Comparison of ENCODE assay signal across 18 mouse cellular contexts in genomic region chr7:99836781-99837180, GRCm38 (mm10). TPM values are rescaled to one million over a fixed set of nuclear protein-coding genes. Genes with fewer than 3 reads are reported as not detected.
DNase-seq lines count a peak whose midpoint lies in the region; ATAC-seq and TF ChIP-seq lines count a peak whose summit lies in the region.
"Had no signal": no experiment of that assay in that cellular context is flagged by ENCODE, and none has a peak within 500 bp of the region (broad histone marks: within the 10 kb centered on the region; RNA-seq: fewer than 3 reads in every experiment).

No protein-coding gene starts in this region.

- H3K4me3 ChIP-seq in heart, embryonic 15.5 days = no peak overlapping the region
- no peak overlapping the region for H3K4me3 ChIP-seq in limb, embryonic 14.5 days (replicated peaks; ENCODE audit: low read length)
- no peak overlapping the region for H3K4me3 ChIP-seq in cerebellum, adult 2 months (replicated peaks; ENCODE audit: insufficient read depth, low read depth, low read length)
- H3K4me3 ChIP-seq: embryonic facial prominence, embryonic 13.5 days; heart, embryonic 10.5 days; hindbrain, embryonic 13.5 days; midbrain, embryonic 12.5 days had no signal

- H3K36me3 ChIP-seq in heart, embryonic 15.5 days = peaks cover 20% of the 10 kb centered on the region
- H3K36me3 ChIP-seq in limb, embryonic 14.5 days (ENCODE audit: control insufficient read depth, insufficient read depth, low read length) = peaks cover 48% of the 10 kb centered on the region

- H3K27me3 ChIP-seq in heart, embryonic 15.5 days = no peaks in the 10 kb centered on the region
- no peaks in the 10 kb centered on the region for H3K27me3 ChIP-seq in limb, embryonic 14.5 days (ENCODE audit: control insufficient read depth, insufficient read depth, low read length)
- H3K27me3 ChIP-seq in cerebellum, adult 2 months (ENCODE audit: control insufficient read depth, insufficient read depth, low read length) = no peaks in the 10 kb centered on the region
- H3K27me3 ChIP-seq: embryonic facial prominence, embryonic 13.5 days; hindbrain, embryonic 13.5 days; midbrain, embryonic 12.5 days had no signal

- ATAC-seq in heart, embryonic 15.5 days (replicated peaks; ENCODE audit: insufficient number of reproducible peaks, insufficient read depth, low FRiP score, low read depth) = peak; percentile 70; the same call in 1 of the 2 replicates
- peak; percentile 69 for ATAC-seq in limb, embryonic 14.5 days (ENCODE audit: low FRiP score, low read depth)

- no peak for DNase-seq in heart, adult 9 months (ENCODE audit: low spot score in 2 of 2)
- peak; percentile 24 for DNase-seq in brain, embryonic 14.5 days (ENCODE audit: low read depth)
- peak; percentile 74 for DNase-seq in limb, embryonic 14.5 days (ENCODE audit: low spot score)
- DNase-seq in lung, postnatal 25 days (ENCODE audit: low spot score) = peak; percentile 8
- DNase-seq in kidney, adult 8-10 months = no peak
- no peak for DNase-seq in cerebellum, adult 2 months
- DNase-seq in gastrocnemius, adult 18-20 months (ENCODE audit: low spot score) = no peak
- DNase-seq: adrenal gland, postnatal 25 days; cerebellum, adult 8-10 months; gastrocnemius, postnatal 14 days had no signal

- no peak for TF ChIP-seq CTCF in brain, embryonic 14.5 days (IDR thresholded peaks at IDR 0.05; ENCODE audit: borderline replicate concordance, extremely low read depth, insufficient read depth, insufficient read length)
- TF ChIP-seq CTCF in cerebellum, adult 2 months (IDR thresholded peaks at IDR 0.05; ENCODE audit: borderline replicate concordance, insufficient read depth, low read depth, low read length) = no peak

- peak overlapping the region; percentile 47; the same call in 1 of the 2 replicates for H3K27ac ChIP-seq in heart, embryonic 15.5 days
- no peak overlapping the region; the same call in 1 of the 2 replicates for H3K27ac ChIP-seq in limb, embryonic 14.5 days (replicated peaks; ENCODE audit: low read depth, low read length)
- no peak overlapping the region for H3K27ac ChIP-seq in cerebellum, adult 2 months (ENCODE audit: insufficient read depth, low read length)
- H3K27ac ChIP-seq: embryonic facial prominence, embryonic 13.5 days; heart, embryonic 10.5 days; hindbrain, embryonic 13.5 days; kidney, postnatal 0 days; macrophage; midbrain, embryonic 12.5 days had no signal

- WGBS in heart, embryonic 15.5 days = 25% methylated on average over 4 of the region's 4 CpGs
- WGBS in limb, embryonic 14.5 days = 30% methylated on average over 4 of the region's 4 CpGs
- 54% methylated on average over 4 of the region's 4 CpGs for WGBS in cerebellum, adult 2 months

- H3K4me1 ChIP-seq in heart, embryonic 15.5 days (replicated peaks) = peaks cover 16% of the 10 kb centered on the region
- peaks cover 19% of the 10 kb centered on the region for H3K4me1 ChIP-seq in limb, embryonic 14.5 days (ENCODE audit: control insufficient read depth, insufficient read depth, low read length)
- peaks cover 5% of the 10 kb centered on the region for H3K4me1 ChIP-seq in cerebellum, adult 2 months (ENCODE audit: control insufficient read depth, insufficient read depth, low read length)
- H3K4me1 ChIP-seq: hindbrain, embryonic 13.5 days; midbrain, embryonic 12.5 days had no signal

- no peaks in the 10 kb centered on the region for H3K9me3 ChIP-seq in heart, embryonic 15.5 days (replicated peaks)
- H3K9me3 ChIP-seq in limb, embryonic 14.5 days (ENCODE audit: control insufficient read depth, low read length) = no peaks in the 10 kb centered on the region
- H3K9me3 ChIP-seq: embryonic facial prominence, embryonic 13.5 days; heart, embryonic 10.5 days; hindbrain, embryonic 13.5 days; midbrain, embryonic 12.5 days had no signal

- no peak for TF ChIP-seq POLR2A in brain, embryonic 14.5 days (IDR thresholded peaks at IDR 0.05; ENCODE audit: borderline replicate concordance, extremely low read depth, insufficient read depth, insufficient read length, poor library complexity, severe bottlenecking)
- TF ChIP-seq POLR2A in limb, embryonic 14.5 days (IDR thresholded peaks at IDR 0.05; ENCODE audit: borderline replicate concordance, extremely low read depth, insufficient read depth, insufficient read length) = no peak
- TF ChIP-seq POLR2A in cerebellum, adult 2 months (IDR thresholded peaks at IDR 0.05; ENCODE audit: borderline replicate concordance, insufficient read depth, low read length) = no peak

- H3K4me2 ChIP-seq in heart, embryonic 15.5 days = no peak overlapping the region
- no peak overlapping the region for H3K4me2 ChIP-seq in limb, embryonic 14.5 days (replicated peaks; ENCODE audit: low read depth, low read length, severe bottlenecking)
- H3K4me2 ChIP-seq: embryonic facial prominence, embryonic 13.5 days; hindbrain, embryonic 13.5 days; midbrain, embryonic 12.5 days had no signal

- H3K9ac ChIP-seq in heart, embryonic 15.5 days = no peak overlapping the region
- no peak overlapping the region for H3K9ac ChIP-seq in limb, embryonic 14.5 days (ENCODE audit: low read depth, low read length, severe bottlenecking)
- H3K9ac ChIP-seq: embryonic facial prominence, embryonic 13.5 days; hindbrain, embryonic 13.5 days; midbrain, embryonic 12.5 days had no signal

RNA-seq across cellular contexts. Expression of gene Neu3, which starts 8.6 kb away (rescaled TPM):
- 3.3 and 4.5 TPM in 2 replicates for polyA plus RNA-seq in heart, embryonic 15.5 days (2015; fragmentation: Nextera tagmentation; extraction: Ambion mirVana)
- 1.7 and 2.2 TPM in 2 replicates for polyA plus RNA-seq in brain, embryonic 14.5 days (2012; rRNA removed)
- polyA plus RNA-seq in limb, embryonic 14.5 days (2012; rRNA removed) = 3.2 TPM in 2 replicates
- 3.0 TPM in 2 replicates for polyA plus RNA-seq in limb, embryonic 14.5 days (2014; fragmentation: Nextera tagmentation; extraction: Ambion mirVana)
- polyA plus RNA-seq in cerebellum, adult 2 months (2012; rRNA removed) = 2.9 and 3.1 TPM in 2 replicates
- 1 to 10 TPM; 2.5 to 3.0 TPM for total RNA-seq in gastrocnemius, adult 18-20 months (2021)

RNA-seq across cellular contexts. Expression of gene Xrra1, which starts 22.1 kb away (rescaled TPM):
- 0.08 and 0.23 TPM in 2 replicates for polyA plus RNA-seq in heart, embryonic 15.5 days (2015; fragmentation: Nextera tagmentation; extraction: Ambion mirVana)
- polyA plus RNA-seq in brain, embryonic 14.5 days (2012; rRNA removed) = 0.55 and 0.67 TPM in 2 replicates
- polyA plus RNA-seq in limb, embryonic 14.5 days (2012; rRNA removed) = 0.20 and 0.28 TPM in 2 replicates
- polyA plus RNA-seq in limb, embryonic 14.5 days (2014; fragmentation: Nextera tagmentation; extraction: Ambion mirVana) = 0.23 and 0.25 TPM in 2 replicates
- 0.34 and 0.59 TPM in 2 replicates for polyA plus RNA-seq in cerebellum, adult 2 months (2012; rRNA removed)
- total RNA-seq in gastrocnemius, adult 18-20 months (2021) = 1 to 10 TPM in 1 of 2 experiments, under 1 TPM in 1; 0.66 to 1.2 TPM
- total RNA-seq: liver, adult 2 months had no signal
- polyA plus RNA-seq: liver, adult 2 months had no signal

RNA-seq across cellular contexts. Expression of gene Spcs2, which starts 26.5 kb away (rescaled TPM):
- 188 and 201 TPM in 2 replicates for polyA plus RNA-seq in heart, embryonic 15.5 days (2015; fragmentation: Nextera tagmentation; extraction: Ambion mirVana)
- polyA plus RNA-seq in brain, embryonic 14.5 days (2012; rRNA removed) = 75.5 and 101 TPM in 2 replicates
- 95.1 and 115 TPM in 2 replicates for polyA plus RNA-seq in limb, embryonic 14.5 days (2012; rRNA removed)
- polyA plus RNA-seq in limb, embryonic 14.5 days (2014; fragmentation: Nextera tagmentation; extraction: Ambion mirVana) = 293 and 301 TPM in 2 replicates
- polyA plus RNA-seq in cerebellum, adult 2 months (2012; rRNA removed) = 76.8 and 78.5 TPM in 2 replicates
- 10 to 100 TPM; 78.8 to 79.8 TPM for total RNA-seq in gastrocnemius, adult 18-20 months (2021)

Comparison
In these comparisons a context has a peak if more than half of its experiments do, and no peak if none do; other contexts are left out.
1. DNase-seq: peak in brain, embryonic 14.5 days (single experiment), limb, embryonic 14.5 days (single experiment) and lung, postnatal 25 days (single experiment); none in heart, adult 9 months (0 of 2), kidney, adult 8-10 months (0 of 2), cerebellum, adult 2 months (0 of 2) and gastrocnemius, adult 18-20 months (single experiment).